Mouse (Mus musculus) liver, adult 2 months (tissue): Measurements from ENCODE around the gene Fam71a.

ENCODE experiments used
- CTCF ChIP-seq: fragments of 200-500 bp; IDR thresholded peaks from 2 replicates; pipeline ENCODE4 v1.5.1; 2011; ENCODE audit warnings: low read depth, low read length, control low read depth
- POLR2A ChIP-seq: fragments of 200-500 bp; IDR thresholded peaks from 2 replicates; pipeline ENCODE4 v1.6.1; 2011; ENCODE audit warnings: low read length, control low read depth; ENCODE audit not compliant: insufficient read depth; ENCODE audit errors: extremely low read depth

DNA sequence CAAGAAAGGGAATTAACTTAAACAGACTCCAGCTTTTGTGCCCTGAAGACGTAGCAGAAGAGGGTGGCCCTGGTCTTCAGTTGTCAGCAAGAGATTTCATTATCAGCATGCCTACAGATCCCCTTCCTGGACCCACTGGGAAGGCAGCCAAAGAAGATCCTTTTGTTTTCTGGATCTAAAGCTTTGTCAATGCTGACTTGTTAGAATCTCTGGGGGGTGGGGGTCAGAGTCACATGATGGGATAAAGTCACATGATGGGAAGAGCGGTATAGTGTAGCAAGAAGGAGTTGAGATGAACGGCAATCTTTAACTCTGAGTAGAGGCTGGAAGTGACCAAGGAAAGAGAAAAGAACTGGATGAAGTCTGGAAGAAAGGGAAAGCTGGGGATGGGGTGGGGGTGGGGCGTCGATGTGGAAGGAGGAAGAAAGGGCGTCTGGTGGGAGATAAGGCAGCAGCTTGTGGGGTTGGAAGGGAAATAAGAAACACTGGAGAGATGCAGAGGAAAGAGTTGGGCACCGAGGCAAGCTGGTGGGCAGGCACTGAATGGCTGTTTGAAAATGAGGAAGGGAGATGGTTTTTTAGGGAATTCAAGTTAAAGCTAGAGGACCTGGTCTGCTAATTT lies 25.6 kb downstream of the Fam71a start:
- TF ChIP-seq POLR2A, result no peak
- no peak for TF ChIP-seq CTCF
